Mouse (Mus musculus) heart, adult 8-10 months (tissue): ENCODE results near the gene Man2b2. TPM values are rescaled to one million over a fixed set of nuclear protein-coding genes. Genes with fewer than 3 reads are reported as not detected.

Experiments
- DNase-seq: peaks from one replicate; pipeline ENCODE4 v3.0.0; 2022; ENCODE audit warnings: low spot score
- total RNA-seq, 4 experiments: library from RNA; stranded (reverse); gene quantifications; 2 replicates each; pipeline ENCODE4 v1.2.4; 2022

The Man2b2 gene
- total RNA-seq, 4 experiments from 2014 or later = 26.2 to 27.8 (median 27.1) TPM

- DNase-seq = no peak
Observed at GRCm38 (mm10) chr5:36835933-36836332, 5.5 kb upstream of the Man2b2 start.

GRCm38 (mm10) chr5:36831272-36831671 is 819 bp upstream of the Man2b2 start:
- DNase-seq = no peak

GRCm38 (mm10) chr5:36829098-36829497 is 1.4 kb downstream of the Man2b2 start:
- no peak for DNase-seq

GRCm38 (mm10) chr5:36822907-36823306 is 7.5 kb downstream of the Man2b2 start:
- no peak for DNase-seq

- DNase-seq = no peak
Observed at GRCm38 (mm10) chr5:36820142-36820541, 10.3 kb downstream of the Man2b2 start.

GRCm38 (mm10) chr5:36819742-36820141 is 10.7 kb downstream of the Man2b2 start:
- no peak for DNase-seq

- no peak for DNase-seq
Observed at GRCm38 (mm10) chr5:36817738-36818137, 12.7 kb downstream of the Man2b2 start.

- DNase-seq = no peak
Observed at GRCm38 (mm10) chr5:36814554-36814953, 15.9 kb downstream of the Man2b2 start.

GRCm38 (mm10) chr5:36811413-36811812 is 19.0 kb downstream of the Man2b2 start:
- DNase-seq = peak; percentile 58

GRCm38 (mm10) chr5:36810634-36811033 is 19.8 kb downstream of the Man2b2 start:
- DNase-seq = no peak

- peak; percentile 22 for DNase-seq
Observed at GRCm38 (mm10) chr5:36809123-36809522, 21.3 kb downstream of the Man2b2 start.

- peak; percentile 23 for DNase-seq
Observed at GRCm38 (mm10) chr5:36807106-36807505, 23.3 kb downstream of the Man2b2 start.

- DNase-seq = no peak
Observed at GRCm38 (mm10) chr5:36797291-36797690, 33.2 kb downstream of the Man2b2 start.

GRCm38 (mm10) chr5:36796296-36797014 is 34.0 kb downstream of the Man2b2 start, which contains the start of gene Mrfap1:
TSS of gene Mrfap1 (minus strand) at chr5:36796772.
- DNase-seq = peak; percentile 92

GRCm38 (mm10) chr5:36795647-36796295 is 34.7 kb downstream of the Man2b2 start:
- peak; percentile 68 for DNase-seq

GRCm38 (mm10) chr5:36791861-36792260 is 38.6 kb downstream of the Man2b2 start:
- DNase-seq = no peak

- no peak for DNase-seq
Observed at GRCm38 (mm10) chr5:36786052-36786451, 44.4 kb downstream of the Man2b2 start.

GRCm38 (mm10) chr5:36779512-36779911 is 50.9 kb downstream of the Man2b2 start:
- DNase-seq = no peak

GRCm38 (mm10) chr5:36778901-36779300 is 51.6 kb downstream of the Man2b2 start:
- no peak for DNase-seq

- no peak for DNase-seq
Observed at GRCm38 (mm10) chr5:36777186-36777585, 53.3 kb downstream of the Man2b2 start.

- DNase-seq = no peak
Observed at GRCm38 (mm10) chr5:36776021-36776575, 54.4 kb downstream of the Man2b2 start.

- no peak for DNase-seq
Observed at GRCm38 (mm10) chr5:36775317-36775716, 55.1 kb downstream of the Man2b2 start.

GRCm38 (mm10) chr5:36772586-36772985 is 57.9 kb downstream of the Man2b2 start:
- DNase-seq = no peak
